Mouse (Mus musculus): ENCODE data around the gene Zbtb9. TPM values are rescaled to one million over a fixed set of nuclear protein-coding genes. Genes with fewer than 3 reads are reported as not detected.

Zbtb9 gene
- polyA plus RNA-seq, 1 experiment, result 9.8 TPM

- Histone ChIP-seq H3K27ac (ENCODE audit: control insufficient read depth, insufficient read depth, low read depth, low read length) (no peak overlapping the region), H3K36me3 (ENCODE audit: control insufficient read depth, insufficient read depth, low read length) (no peaks in the 10 kb centered on the region; the same call in none of the 2 replicates), H3K27me3 (ENCODE audit: control insufficient read depth, insufficient read depth, low read length) (no peaks in the 10 kb centered on the region), H3K4me1 (ENCODE audit: control insufficient read depth, insufficient read depth, low read length) (peaks cover 12% of the 10 kb centered on the region), H3K4me3 (ENCODE audit: control insufficient read depth, low read depth, low read length) (no peak overlapping the region)
- no peak for TF ChIP-seq POLR2A (IDR thresholded peaks at IDR 0.05; ENCODE audit: control insufficient read depth, low read depth, low read length)
- no peak for TF ChIP-seq CTCF (IDR thresholded peaks at IDR 0.05; ENCODE audit: control insufficient read depth, insufficient read depth, insufficient replicate concordance, low read depth, low read length)
Observed at GRCm38 (mm10) chr17:26956309-26956708, 16.7 kb upstream of the Zbtb9 start.

DNA sequence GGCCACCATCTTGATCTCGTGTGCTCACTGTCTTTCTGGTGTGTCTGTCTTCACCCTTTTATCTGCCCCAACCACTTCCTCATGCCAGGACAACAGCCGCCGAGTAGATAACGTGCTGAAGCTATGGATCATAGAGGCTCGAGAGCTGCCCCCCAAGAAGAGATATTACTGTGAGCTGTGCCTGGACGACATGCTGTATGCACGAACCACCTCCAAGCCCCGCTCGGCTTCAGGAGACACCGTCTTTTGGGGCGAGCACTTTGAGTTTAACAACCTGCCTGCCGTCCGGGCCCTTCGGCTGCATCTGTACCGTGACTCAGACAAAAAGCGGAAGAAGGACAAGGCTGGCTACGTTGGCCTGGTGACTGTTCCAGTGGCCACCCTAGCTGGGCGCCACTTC is 16.1 kb upstream of the Zbtb9 start:
- no peak for TF ChIP-seq POLR2A (IDR thresholded peaks at IDR 0.05; ENCODE audit: control insufficient read depth, low read depth, low read length)
- TF ChIP-seq CTCF (IDR thresholded peaks at IDR 0.05; ENCODE audit: control insufficient read depth, insufficient read depth, insufficient replicate concordance, low read depth, low read length), result no peak
- no peak overlapping the region for H3K27ac ChIP-seq (ENCODE audit: control insufficient read depth, insufficient read depth, low read depth, low read length)
- H3K36me3 ChIP-seq (ENCODE audit: control insufficient read depth, insufficient read depth, low read length), result no peaks in the 10 kb centered on the region; the same call in none of the 2 replicates

DNA sequence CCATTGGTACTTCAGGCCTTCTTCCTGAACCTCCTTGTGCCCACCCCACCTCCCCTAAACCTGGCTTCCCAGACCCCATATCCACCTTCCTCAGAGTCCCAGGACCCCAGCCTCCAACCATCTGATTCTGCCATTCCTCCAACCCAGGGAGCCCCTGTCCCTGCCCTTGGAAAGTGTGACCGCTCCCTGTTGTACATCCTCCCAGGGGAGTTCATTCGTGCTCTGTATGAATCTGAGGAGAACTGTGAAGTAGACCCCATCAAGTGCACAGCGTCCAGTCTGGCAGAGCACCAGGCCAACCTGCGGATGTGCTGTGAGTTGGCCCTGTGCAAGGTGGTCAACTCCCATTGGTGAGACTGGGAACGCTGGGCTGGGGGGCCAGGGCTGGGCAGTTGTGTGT is 15.1 kb upstream of the Zbtb9 start:
- H3K4me1 ChIP-seq (ENCODE audit: control insufficient read depth, insufficient read depth, low read length), result no peaks in the 10 kb centered on the region; the same call in 1 of the 2 replicates
- no peak for TF ChIP-seq POLR2A (IDR thresholded peaks at IDR 0.05; ENCODE audit: control insufficient read depth, low read depth, low read length)
- no peak for TF ChIP-seq CTCF (IDR thresholded peaks at IDR 0.05; ENCODE audit: control insufficient read depth, insufficient read depth, insufficient replicate concordance, low read depth, low read length)
- no peak overlapping the region for H3K27ac ChIP-seq (ENCODE audit: control insufficient read depth, insufficient read depth, low read depth, low read length)
- no peaks in the 10 kb centered on the region; the same call in none of the 2 replicates for H3K36me3 ChIP-seq (ENCODE audit: control insufficient read depth, insufficient read depth, low read length)
- no peak overlapping the region for H3K4me3 ChIP-seq (ENCODE audit: control insufficient read depth, low read depth, low read length)
- no peaks in the 10 kb centered on the region for H3K27me3 ChIP-seq (ENCODE audit: control insufficient read depth, insufficient read depth, low read length)

More for the DNA sequence above, 16.1 kb upstream of the Zbtb9 start:
- Histone ChIP-seq H3K4me3 (ENCODE audit: control insufficient read depth, low read depth, low read length) (no peak overlapping the region), H3K27me3 (ENCODE audit: control insufficient read depth, insufficient read depth, low read length) (no peaks in the 10 kb centered on the region), H3K4me1 (ENCODE audit: control insufficient read depth, insufficient read depth, low read length) (peaks cover 6% of the 10 kb centered on the region)

DNA sequence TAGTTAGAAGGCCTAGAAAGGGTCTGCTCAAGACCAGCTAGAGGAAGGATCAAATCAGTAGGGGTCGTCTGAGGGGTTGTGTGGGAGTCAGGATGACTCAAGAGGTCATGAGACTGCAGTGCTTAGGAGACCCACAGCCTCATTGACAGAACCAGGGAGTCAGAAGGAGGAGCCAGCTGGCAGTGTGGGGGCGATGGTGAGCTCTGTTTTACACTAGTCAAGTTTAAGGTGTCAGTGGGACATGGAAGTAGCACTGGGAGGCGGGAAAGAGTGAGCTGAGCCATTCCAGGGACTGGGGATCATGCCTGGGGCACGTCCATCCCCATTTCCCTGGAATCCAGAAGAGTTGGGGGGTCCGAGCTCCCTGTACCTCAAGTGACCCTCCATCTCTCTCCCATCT is 14.1 kb upstream of the Zbtb9 start:
- H3K36me3 ChIP-seq (ENCODE audit: control insufficient read depth, insufficient read depth, low read length), result no peaks in the 10 kb centered on the region; the same call in none of the 2 replicates
- H3K27ac ChIP-seq (ENCODE audit: control insufficient read depth, insufficient read depth, low read depth, low read length), result no peak overlapping the region
- TF ChIP-seq POLR2A (IDR thresholded peaks at IDR 0.05; ENCODE audit: control insufficient read depth, low read depth, low read length) (no peak), CTCF (IDR thresholded peaks at IDR 0.05; ENCODE audit: control insufficient read depth, insufficient read depth, insufficient replicate concordance, low read depth, low read length) (no peak)

DNA sequence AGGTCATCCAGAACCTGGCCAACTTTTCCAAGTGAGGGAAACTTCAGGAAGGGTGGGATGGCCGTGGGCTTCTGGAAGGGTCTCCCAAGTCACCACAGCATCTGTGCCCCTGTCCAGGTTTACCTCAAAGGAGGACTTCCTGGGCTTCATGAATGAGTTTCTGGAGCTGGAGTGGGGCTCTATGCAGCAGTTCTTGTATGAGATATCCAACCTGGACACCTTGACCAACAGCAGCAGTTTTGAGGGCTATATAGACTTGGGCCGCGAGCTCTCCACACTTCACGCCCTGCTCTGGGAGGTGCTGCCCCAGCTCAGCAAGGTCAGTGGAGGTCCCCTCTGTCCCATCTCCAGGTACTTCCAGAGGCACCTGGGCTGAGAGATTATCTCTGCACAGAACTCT is 13.2 kb upstream of the Zbtb9 start:
- H3K27ac ChIP-seq (ENCODE audit: control insufficient read depth, insufficient read depth, low read depth, low read length), result no peak overlapping the region
- no peaks in the 10 kb centered on the region for H3K27me3 ChIP-seq (ENCODE audit: control insufficient read depth, insufficient read depth, low read length)
- no peak for TF ChIP-seq CTCF (IDR thresholded peaks at IDR 0.05; ENCODE audit: control insufficient read depth, insufficient read depth, insufficient replicate concordance, low read depth, low read length)
- TF ChIP-seq POLR2A (IDR thresholded peaks at IDR 0.05; ENCODE audit: control insufficient read depth, low read depth, low read length), result no peak
- no peaks in the 10 kb centered on the region; the same call in none of the 2 replicates for H3K36me3 ChIP-seq (ENCODE audit: control insufficient read depth, insufficient read depth, low read length)
- H3K4me3 ChIP-seq (ENCODE audit: control insufficient read depth, low read depth, low read length), result no peak overlapping the region
- H3K4me1 ChIP-seq (ENCODE audit: control insufficient read depth, insufficient read depth, low read length), result no peaks in the 10 kb centered on the region; the same call in 1 of the 2 replicates

More for the DNA sequence above, 14.1 kb upstream of the Zbtb9 start:
- Histone ChIP-seq H3K4me3 (ENCODE audit: control insufficient read depth, low read depth, low read length) (no peak overlapping the region), H3K27me3 (ENCODE audit: control insufficient read depth, insufficient read depth, low read length) (no peaks in the 10 kb centered on the region), H3K4me1 (ENCODE audit: control insufficient read depth, insufficient read depth, low read length) (no peaks in the 10 kb centered on the region; the same call in 1 of the 2 replicates)

- Histone ChIP-seq H3K36me3 (ENCODE audit: control insufficient read depth, insufficient read depth, low read length) (no peaks in the 10 kb centered on the region; the same call in none of the 2 replicates), H3K27ac (ENCODE audit: control insufficient read depth, insufficient read depth, low read depth, low read length) (no peak overlapping the region), H3K4me1 (ENCODE audit: control insufficient read depth, insufficient read depth, low read length) (no peaks in the 10 kb centered on the region), H3K27me3 (ENCODE audit: control insufficient read depth, insufficient read depth, low read length) (no peaks in the 10 kb centered on the region), H3K4me3 (ENCODE audit: control insufficient read depth, low read depth, low read length) (no peak overlapping the region)
- TF ChIP-seq CTCF (IDR thresholded peaks at IDR 0.05; ENCODE audit: control insufficient read depth, insufficient read depth, insufficient replicate concordance, low read depth, low read length) (no peak), POLR2A (IDR thresholded peaks at IDR 0.05; ENCODE audit: control insufficient read depth, low read depth, low read length) (no peak)
Observed at GRCm38 (mm10) chr17:26961572-26962240, 11.3 kb upstream of the Zbtb9 start.

DNA sequence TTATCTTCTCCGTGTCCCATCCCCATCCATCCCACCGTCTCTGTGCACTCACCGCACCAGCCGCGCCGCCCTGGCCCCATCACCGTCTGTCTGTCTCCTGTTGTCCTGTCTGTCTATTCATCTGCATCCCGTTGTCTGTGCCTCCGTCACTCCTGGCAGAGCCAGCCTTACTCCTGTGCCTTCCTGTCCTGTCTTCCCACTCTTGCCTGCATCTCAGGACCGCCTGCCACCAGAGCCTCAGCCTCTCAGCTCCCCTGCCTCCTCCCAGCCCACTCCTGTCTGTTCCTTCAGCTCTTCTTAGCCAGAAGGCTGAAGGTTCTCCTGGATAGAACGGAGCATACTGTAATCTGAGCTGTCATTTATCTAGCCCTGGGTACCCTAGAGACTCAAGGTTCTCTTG is 6.0 kb upstream of the Zbtb9 start:
- Histone ChIP-seq H3K27me3 (ENCODE audit: control insufficient read depth, insufficient read depth, low read length) (no peaks in the 10 kb centered on the region), H3K36me3 (ENCODE audit: control insufficient read depth, insufficient read depth, low read length) (no peaks in the 10 kb centered on the region; the same call in none of the 2 replicates), H3K27ac (ENCODE audit: control insufficient read depth, insufficient read depth, low read depth, low read length) (no peak overlapping the region), H3K4me1 (ENCODE audit: control insufficient read depth, insufficient read depth, low read length) (peaks cover 9% of the 10 kb centered on the region), H3K4me3 (ENCODE audit: control insufficient read depth, low read depth, low read length) (no peak overlapping the region)
- TF ChIP-seq POLR2A (IDR thresholded peaks at IDR 0.05; ENCODE audit: control insufficient read depth, low read depth, low read length) (no peak), CTCF (IDR thresholded peaks at IDR 0.05; ENCODE audit: control insufficient read depth, insufficient read depth, insufficient replicate concordance, low read depth, low read length) (no peak)
